Mouse (Mus musculus) right cerebral cortex, postnatal 10 days (tissue): Measurements from ENCODE around the gene Pigl.

Experiments used
- DNase-seq, 2 experiments: peaks; one replicate each; pipeline ENCODE4 v3.0.0; 2021; ENCODE audit warnings: low spot score in 2 of 2

Gene Pigl

DNA sequence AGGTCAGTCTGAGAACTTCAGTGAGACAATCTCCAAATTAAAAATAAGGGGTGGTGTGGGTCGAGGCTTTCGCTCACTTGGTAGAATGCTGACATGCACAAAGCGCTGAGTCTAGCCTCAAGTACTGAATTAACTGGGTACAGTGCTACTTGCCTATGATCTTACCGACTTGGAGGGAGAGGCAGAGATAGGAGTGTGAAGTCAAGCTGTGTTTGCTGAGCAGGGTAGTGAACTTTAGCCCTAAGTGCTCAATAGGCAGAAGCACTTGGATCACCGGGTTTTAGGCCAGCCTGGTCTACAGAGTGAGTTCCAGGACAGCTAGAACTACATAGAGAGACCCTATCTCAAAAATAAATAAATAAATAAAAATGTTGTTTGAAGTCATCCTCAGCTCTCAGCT, 98.9 kb downstream of the Pigl start:
- DNase-seq, result no peak

DNA sequence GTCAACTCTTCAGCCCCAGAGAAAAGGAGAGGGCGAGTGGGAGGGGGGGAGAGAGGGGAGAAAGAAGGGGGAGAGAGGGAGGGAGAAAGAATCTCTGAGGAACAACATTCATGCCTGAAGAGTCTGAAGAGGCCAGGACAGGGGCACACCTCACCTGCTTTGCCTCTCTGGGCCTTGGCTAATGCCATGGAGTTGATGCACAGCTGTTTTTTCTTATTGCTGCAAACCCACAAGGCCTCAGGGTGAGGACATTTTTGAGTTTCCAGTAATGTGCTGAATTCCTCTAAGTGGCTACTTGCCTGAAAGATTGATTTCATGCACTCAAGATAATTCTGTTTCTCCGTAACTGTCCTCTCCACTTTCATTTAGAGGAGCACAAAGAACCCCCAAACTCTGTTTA, 99.9 kb downstream of the Pigl start:
- no peak for DNase-seq

DNA sequence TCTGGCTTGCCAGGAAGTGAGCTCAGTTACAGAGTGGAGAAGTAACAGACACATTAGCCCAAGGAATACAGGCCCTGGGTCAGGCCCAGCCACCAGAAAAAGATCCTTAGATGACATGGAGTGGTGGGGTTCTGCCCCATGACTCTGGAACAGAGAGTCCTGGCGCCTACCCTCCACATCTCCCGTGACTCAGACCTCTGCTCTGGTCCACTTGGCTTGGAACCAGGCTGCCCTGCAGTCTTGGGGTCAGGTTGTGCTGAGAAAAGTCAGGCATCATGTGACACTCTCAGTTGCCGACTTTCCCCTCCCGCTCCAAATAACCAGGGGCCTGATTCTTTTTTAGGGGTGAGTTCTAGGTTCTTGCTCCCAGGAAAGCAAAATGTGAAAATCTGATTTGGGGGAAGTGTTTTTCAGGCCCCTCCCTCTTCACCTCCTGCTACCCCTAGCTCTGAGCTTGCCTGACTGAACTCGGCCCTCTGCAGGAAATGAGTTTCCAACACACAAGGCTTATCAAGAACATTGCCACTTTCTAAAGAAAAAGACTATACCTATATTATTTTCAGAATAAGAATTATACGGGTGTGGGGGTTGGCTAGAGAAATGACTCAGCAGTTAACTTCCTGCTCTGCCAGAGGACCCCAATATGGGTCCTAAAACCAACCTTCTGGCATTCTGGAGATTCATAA, 100.8 kb downstream of the Pigl start:
- DNase-seq, result no peak

DNA sequence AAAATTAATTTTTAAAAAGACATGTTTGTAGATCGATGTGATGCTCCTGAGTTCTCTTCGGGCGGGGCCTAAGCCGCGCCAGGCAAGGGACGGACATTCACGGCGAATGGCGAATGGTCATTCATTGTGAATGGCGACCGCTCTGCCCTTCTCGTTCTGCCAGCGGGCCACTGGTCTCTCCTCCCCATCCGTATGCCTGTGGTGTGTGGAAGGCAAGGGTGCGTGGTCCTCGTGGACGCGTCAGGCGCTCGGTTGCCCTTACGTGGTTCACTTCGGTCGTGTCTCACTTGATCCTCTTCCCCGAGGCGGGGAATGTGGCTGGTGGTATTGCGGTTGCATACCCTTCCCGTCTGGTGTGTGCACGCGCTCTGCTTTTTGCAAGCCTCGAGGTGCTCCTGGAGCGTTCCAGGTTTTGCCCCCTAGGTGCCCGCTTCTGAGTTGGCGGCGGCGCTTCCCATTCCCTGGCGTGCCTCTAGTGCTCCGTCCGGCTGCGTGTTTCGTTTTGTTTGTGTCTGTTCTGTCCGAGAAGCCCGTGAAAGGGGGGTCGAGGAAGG, 102.3 kb downstream of the Pigl start:
- DNase-seq, result no peak

DNA sequence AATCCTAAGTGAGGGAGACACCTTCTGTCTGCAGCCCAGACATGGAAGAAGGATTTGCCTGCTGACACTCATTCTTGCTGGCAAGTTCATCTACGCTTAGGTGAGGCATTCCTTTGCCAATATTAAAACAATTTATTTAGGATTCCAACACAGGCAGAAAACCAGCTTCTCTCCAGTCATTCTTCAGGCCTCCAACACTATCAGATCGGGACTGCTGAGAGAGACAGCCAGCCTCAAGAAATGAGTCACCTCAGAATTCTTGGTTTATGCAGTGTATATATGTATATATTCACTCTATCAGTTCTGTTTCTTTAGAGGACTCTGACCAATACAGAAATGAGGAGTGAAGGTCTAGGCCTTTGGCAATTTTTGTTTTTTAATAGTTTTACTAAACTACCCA, 105.3 kb downstream of the Pigl start:
- DNase-seq, result no peak
